Mouse (Mus musculus) thymus, postnatal 25 days (tissue): ENCODE measurements around the gene Cdh4.

Experiments used
- DNase-seq: peaks from one replicate; pipeline ENCODE4 v3.0.0; 2022

Cdh4 gene

DNA sequence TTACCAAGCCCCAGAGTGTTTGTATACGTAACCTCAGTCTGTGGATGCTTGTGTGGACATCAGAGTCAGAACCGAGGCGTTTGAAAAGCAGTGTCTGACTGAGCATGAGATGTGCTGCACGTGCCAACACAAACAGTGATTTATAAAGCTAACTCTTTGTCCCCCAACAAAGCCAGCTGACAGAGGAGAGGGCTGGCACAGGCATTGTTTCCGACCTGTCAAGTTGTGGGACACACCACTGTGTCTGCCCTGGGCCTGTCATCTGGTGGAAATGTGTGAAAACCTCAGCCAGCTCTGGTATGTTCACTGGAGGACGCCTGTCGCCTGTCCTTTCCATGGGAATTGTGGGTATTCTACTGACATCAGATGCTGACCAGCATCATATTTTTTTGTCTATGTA is 248.3 kb downstream of the Cdh4 start:
- DNase-seq, result no peak

DNA sequence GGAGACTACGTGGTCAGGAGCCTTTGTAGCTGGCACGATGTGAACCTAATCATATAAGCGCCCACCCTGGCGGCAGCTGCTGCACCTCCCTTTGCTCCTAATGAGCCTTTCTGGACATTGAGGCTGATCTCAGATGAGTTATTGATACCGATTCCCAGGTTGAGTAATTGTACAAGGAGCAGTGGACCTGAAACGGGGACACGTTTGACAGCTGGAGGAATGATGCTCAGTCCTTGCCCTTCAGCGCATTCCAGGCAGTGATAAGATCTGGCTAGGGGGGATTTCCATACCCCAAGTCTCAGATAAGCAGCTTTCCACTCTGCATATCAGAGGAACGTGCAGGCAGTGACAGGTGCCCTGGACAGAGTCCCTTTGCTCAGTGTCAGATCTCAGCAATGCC is 252.7 kb downstream of the Cdh4 start:
- DNase-seq, result no peak

DNA sequence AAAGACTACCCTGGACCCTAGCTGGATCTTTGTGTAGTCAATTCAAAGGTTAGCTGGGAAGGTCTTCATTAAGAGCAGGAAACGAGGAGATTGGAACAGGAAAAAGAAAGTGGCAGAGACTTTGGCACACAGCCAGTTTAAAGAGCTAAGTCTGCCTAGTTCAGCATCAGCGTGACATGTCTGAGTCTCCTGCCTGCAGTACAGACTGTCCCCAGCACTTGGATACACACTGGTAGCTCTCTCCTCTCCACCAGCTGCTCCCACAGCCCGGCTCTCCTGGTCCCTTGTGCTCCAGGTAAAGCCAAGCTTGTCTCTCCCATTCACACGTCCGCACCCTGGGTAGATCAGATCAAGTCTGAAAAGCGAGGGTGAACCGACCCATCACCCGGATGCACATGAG is 255.4 kb downstream of the Cdh4 start:
- no peak for DNase-seq

DNA sequence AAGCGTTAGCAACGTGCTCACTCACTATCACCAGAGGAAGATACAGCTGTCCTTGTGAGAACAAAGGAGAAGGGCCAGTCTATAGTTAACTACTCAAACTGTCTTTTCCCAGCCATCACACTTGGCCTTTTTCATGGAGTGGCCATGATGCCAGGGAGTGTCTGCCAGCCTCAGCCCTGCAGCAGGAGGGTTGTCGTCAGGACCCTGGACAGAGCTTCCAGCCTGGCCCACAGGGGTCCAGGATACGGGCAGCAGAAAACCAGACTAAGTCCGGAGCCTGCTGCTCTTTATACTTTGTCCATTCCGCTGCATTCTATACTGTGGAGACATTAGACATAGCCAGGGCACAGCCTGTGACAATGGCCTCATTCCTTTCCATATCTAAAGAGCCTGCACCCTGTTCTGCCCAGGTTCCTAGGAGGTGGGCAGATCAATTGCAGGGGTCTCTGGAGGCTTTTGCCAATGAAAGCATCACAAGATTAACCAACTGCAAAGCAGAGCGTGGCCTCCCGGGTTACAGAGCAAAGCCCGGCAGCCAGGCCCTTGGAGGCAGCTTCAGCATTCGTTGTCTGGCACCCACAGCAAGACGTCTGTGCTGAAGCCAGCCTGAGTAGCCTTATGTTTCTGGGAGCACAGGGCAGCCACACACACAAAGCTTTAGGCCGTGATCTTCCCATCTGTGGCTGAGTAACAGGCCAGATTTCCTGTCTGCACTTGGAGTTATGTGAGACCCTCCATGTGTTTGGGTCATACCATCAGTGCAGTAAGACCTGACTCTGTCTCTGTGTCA is 256.2 kb downstream of the Cdh4 start:
- DNase-seq, result no peak

DNA sequence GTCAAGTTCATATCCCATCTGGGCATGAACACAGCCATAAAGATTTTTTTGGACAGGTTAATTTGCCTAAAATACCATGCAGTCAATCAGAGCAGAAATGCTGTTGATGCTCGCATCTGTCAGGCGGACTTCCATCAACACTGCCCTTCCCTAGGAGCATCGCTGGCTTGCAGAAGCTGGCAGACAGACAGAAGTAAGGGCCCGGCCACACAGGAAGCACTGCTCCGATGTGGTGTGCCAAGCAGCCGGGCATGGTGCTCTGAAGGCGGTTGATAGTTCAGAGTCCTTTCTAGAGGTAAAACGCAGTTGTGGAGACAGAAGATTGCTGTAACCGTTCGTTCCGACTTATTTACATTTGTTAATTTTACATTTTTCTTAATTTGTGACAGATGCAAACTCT is 262.8 kb downstream of the Cdh4 start:
- DNase-seq, result no peak

DNA sequence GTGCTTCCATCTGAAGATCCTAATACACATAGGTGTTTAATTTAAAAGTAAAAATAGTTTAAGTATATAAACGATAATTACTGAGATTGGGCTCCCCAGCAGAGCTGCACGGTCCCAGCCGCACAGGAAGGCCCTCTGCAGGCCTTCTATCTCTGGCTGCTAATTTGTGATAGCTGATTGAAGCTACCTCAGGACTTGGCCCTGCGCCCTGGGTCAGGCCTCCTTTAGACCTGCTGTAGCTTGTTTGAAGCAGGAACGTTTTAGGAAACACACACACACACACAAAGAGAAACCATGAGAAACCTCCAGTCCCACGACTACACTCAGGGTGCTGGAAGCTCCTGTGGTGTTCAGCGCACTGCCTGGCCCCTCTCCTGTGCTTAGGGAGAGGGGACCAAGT is 263.2 kb downstream of the Cdh4 start:
- no peak for DNase-seq

DNA sequence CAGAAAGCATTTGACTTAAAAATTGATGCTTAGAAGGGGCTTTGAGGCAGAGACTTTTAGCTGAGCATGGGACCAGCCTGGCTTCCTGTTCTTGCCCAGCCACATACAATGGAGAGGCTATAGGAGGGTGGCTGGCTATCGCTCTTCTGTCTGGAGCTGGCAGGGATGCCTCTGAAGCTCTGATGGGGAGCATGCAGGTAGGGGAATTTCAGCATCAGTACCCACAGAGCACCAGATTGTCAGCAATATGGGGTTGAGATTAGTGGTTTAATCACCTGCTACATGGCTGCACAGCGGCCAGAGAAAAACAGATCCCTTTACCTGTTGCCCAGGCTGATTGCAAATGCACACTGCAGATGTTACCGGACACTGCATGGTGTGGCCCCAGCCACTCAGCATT is 264.4 kb downstream of the Cdh4 start:
- DNase-seq, result no peak

DNA sequence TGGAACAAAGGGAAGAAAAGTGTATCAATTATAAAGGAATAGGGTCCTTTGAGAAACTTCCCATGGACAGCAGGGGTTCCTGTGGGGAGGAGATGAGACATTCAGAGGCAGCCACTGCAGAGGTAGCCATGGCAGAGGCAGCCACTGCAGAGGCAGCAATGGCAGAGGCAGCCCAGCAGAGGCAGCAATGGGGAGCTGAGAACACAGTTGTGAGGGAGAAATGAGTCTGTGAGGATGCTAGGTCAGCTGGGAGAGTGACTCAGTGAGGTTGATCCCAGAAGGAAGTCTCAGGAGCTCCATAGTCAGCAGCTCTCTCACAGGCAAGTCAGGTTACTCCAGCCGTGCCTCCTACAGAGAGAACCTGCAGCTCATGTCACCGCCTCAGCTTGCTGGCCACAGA is 266.9 kb downstream of the Cdh4 start:
- no peak for DNase-seq

DNA sequence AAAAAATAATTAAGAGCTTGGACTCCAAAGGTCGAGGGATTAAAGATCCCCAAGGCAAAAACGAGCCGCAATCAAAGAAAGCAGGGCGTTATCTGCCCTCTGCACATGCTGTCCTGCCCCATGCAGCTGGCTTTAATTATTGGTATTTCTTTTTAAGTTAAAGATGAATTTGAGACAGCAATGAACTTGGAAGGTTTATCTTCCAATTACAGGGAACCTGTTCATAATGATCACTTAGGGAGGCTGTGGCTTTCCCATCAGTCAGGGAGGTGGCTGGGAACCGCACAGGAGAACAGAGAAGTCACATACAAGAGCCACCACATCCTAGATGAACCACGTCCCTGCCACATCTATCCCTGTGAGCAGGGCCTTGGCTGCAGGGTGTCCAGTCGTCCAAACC is 270.5 kb downstream of the Cdh4 start:
- DNase-seq, result no peak

DNA sequence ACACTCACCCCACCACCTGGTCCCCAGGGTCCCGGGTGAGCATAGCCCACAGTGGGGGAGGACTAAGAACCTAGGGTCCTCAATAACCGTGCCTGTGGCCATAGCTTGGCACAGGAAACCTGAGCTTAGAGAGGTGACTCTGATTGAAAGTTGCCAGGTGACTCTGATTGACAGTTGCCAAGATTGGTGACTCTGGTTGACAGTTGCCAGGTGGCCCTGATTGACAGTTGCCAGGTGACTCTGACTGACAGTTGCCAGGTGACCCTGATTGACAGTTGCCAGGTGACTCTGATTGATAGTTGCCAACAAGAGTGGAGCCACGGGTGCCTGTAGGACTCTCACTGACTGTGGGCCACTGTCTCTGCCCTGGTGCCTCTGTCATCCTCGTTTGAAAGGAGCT is 271.1 kb downstream of the Cdh4 start:
- DNase-seq, result no peak

DNA sequence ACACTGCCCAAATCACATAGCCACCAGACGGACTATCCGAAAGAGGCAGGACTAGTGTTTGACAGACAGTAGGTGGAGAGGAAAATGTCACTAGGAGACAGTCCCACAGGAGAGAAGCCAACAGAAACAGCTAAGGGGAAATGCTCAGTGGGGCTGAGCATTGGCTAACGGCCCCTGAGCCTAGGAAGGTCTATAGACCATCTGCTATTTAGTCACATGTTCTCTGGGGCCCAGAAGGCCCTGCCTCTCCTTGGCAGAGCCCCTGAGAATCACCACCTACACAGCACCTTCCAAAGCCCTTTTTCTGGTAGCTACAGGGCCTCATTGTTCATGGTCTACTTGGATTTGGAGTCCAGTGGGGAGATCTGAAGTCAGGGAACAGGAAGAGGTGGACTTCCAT is 271.9 kb downstream of the Cdh4 start:
- DNase-seq, result no peak

DNA sequence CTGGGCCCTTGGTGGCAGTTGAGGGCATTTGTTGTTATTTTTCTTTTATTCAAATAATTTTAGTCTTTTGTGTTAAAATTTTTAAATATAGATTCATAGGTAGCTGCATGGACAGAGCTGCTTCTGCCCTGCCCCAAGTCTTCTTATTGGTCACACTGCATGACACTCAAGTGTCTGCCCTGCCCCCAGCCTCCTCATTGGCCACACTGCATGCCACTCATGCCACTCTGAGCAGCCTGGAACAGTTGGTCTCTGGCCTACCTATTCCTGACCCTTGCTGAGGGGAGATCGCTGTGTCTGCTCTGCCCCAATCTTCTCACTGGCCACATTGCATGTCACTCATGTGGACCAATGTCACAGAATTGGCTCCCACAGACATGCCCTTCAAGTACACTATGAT is 273.1 kb downstream of the Cdh4 start:
- DNase-seq, result no peak

DNA sequence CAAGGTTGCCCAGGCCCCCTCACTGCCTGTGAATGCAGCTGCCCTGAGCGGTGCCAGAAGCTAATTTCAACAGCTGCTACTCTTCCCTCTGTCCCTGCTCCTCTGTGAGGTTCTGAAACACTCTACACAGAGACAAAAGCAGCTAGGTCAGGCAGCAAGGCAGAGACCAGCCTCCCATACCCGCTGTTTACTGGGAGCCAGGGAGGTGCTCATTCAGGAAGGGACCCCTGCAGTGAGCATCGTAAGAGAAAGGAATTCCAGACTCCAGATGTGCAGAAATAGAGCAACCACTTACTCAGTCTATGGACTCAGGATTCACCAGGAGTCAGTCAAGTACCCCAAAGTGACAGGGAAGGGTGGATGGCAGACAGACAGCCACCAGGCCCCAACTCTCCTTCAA is 278.1 kb downstream of the Cdh4 start:
- no peak for DNase-seq

DNA sequence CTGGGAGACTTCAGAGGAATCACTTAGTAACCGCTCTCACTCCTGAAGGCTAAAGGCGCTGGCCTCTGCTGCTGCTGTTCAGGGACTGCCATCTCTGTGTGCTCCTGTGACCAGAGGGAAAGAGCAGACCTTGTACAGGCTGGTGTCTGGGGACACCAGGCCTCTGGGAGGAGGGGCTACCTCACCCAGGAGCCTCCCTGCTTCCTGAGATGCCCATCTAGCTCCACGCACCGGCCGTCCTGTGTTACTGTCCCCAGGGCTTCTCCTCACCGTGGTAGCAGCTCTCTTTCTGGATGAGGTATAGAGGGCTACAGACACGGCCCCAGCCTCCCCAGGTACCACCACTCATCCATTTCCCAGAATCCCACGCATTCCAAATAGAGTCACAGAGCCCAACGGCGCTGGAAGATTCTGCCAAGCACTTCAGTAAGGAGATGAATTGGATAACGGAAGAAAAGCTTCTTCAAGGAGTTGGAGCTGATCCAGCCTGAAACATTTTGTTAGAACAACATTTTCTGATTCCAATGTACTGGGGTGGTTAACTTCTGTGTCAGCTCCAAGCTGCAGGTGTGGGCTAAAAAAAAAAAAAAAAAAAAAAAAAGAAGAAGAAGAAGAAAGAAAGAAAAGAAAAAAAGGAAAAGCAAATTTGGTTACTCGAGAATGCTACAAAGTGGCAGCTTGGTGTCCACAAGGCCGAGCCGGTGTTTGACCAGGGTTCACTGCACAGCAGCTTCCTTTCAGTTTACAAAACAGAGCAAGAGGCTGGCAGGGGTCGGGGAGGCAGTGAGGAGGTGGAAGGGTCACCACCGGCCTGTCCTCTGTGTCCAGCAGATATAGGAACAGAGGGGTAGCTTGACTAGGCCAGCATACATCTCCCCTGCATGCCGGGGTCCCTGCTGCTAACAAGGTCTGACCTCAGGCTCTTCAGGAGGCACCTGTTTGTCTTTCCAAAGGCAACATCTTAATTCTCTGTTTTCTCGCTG is 279.6 kb downstream of the Cdh4 start:
- DNase-seq, result no peak

DNA sequence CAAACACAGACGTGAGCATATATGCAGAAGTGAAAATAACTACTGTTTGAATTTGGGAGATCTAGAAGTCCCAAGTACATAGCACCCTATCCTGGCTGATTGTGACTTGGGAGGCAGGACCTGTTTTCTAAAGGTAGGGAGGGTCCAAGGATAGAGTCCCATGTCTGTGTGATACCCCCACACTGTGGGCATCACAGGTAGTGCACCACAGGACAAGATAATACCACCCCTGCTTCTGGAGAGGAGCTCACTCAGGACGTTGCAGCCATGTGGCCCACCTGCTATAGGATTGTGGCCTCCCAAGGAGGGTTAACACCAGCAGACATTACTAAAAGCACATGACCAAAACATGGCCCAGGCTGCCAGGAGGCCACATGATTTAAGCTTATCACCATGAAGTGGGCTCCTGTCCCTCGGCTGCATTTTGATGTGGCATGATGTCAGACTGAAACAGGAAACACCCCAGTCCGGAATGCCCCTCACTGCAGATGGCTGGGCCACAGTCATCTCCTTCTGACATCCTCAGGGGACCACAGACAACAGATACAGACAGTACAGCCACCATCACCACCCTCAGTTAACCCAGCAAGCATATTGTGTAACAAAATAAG is 280.6 kb downstream of the Cdh4 start:
- no peak for DNase-seq

DNA sequence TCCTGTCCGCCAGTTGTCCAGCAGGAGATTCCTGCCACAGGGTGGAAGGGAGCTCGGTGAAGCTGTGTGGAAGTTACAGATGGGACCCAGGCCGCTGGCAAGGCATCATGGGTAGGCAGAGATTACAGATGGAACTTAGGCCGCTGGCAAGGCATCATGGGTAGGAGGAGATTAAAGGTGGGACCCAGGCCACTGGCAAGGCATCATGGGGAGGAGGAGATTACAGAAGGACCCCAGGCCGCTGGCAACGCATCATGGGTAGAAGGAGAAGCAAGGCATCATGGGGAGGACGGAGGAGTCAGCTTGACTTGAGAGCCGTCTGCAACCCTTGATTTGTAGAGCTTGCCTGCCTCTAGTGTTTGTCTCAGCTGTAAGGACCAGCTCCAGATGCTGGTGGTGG is 281.2 kb downstream of the Cdh4 start:
- no peak for DNase-seq

DNA sequence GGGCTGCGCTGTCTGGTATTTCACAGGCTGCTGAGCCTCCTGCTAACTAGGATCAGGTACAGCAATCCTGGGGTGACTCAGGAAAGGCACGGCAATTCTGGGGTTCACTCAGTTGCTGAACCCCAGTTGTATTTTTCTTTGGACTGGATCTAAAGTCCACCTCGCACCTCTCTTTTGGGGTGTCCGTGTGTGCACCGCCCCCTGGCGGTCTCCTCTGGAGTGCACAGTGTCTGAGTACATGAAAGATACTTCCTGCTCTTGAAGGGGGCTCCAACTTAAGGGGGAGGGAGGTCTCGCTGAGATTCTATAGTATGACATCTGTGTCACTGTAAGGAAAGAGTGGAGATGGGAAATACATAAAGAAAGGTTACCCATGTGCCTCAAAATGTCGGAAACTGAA is 286.8 kb downstream of the Cdh4 start:
- DNase-seq, result peak; percentile 14

DNA sequence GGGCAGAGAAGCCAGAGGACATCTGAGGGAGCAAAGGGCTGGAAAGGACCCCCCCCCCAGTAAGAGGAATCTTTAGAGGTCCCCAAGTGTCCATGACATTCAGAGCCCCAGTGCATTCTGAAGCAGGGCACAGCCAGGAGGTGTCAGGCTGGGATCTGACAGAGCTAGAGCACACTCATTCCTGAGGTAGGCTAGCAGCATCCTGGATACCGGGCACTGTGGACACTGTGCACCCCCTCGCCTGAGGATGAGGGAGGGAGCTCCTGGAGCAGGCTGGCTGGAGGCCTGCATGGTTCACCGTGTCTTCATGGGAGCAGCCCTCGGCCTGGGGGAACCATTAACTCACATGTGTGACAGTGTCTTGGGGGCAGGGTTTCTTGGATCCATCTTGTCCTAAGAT is 287.6 kb downstream of the Cdh4 start:
- no peak for DNase-seq

DNA sequence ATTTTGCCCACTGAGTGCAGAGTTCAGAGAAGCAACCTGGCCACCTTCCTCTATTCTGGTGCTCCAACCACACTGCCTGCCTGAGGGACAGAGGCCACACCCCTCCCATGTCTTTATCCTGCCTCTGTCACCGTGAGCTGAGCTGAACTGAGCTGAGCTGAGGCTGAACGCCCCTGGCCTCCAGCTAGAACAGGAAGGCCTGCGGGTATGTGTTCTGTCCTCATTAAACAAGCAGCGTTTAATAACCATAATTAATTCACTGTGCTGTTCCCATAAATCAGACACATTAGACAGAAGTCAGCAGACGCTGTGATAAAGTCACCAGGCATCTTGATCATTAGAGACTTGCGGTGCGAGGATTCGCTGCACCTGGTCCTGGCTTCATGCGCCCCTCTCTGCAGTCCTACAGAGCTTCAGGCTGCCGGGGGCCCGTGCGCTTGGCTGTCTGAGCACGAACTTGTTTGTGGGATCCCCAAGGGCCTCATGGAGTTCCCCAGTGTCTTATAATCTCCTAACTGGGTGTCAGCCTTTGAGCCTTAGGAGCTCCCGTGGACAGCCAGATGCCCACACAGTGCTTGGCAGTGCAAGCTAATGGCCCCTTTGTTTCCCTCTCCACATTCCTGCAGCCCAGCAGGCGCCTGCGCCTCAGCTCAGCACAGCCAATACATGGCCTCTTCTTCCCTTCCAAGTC is 291.1 kb downstream of the Cdh4 start:
- DNase-seq, result no peak

DNA sequence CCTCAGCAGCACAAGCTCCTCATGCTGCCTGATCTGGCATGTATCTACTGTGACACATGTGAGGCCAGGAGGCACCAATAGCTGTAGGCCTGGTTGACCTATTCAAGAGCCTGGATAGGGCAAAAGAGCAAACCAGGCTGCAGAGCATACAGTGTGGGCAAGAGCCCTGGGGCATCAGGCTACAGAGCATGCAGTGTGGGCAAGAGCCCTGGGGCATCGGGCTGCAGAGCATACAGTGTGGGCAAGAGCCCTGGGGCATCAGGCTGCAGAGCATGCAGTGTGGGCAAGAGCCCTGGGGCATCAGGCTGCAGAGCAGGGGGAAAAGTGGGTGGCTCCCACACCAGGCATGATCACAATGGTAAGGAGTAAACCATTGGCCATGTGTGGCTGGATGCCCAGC is 300.2 kb downstream of the Cdh4 start:
- no peak for DNase-seq

DNA sequence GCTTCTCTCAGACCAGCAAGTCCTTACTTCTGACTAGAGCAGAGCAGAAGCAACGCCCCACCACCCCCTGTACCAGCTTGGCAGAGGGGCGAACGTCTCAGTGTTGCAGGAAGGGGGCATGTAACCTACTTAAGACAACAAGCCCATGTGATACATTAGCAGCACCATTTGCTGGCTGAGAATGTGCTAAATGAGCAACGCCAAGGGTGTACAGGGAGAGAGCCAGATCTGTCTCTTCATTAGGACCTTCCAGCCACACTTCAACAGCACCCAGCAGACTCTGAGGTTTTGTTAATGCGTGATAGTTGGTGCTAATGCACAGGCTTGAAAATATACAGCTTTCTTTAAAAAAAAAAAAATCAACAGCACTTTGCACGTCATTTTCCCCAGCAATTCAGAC is 300.6 kb downstream of the Cdh4 start:
- DNase-seq, result no peak

DNA sequence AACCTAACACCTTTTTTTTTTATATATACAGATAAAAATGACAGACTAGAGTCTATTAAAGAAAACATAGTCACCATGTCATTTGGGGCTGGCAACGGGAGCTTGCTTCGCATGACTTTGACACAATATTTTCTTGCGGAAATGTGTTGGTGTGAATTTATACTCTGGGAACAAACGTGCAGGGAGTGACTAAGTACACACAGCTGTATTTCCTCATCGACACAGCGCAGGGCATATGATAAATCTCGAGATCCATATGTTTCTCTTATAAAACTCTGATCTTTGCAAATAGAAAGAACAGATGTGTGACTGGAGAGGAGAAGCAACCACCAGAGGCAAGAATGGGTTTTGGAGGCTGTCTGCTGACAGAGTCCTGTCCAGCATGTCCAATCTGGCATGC is 304.3 kb downstream of the Cdh4 start:
- no peak for DNase-seq

DNA sequence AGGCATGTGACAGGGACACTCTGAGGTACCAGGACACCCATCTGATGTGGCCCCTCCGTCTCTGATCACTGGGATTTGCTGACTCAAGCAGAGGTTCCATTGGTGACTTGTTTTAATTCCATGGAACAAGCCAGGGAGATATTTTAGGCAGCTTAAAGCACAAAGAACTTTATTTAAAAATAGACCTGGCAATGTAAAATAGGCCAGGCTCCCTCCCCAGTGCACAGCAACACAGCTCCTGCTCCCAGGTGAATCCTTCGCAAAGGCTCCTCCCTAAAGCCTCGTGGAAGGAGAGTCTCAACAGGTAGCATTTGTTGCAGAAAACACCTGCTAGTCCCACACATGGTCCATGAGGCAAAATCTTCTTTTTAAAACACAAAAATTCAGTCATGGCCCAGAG is 307.2 kb downstream of the Cdh4 start:
- no peak for DNase-seq
